Mouse (Mus musculus): Measurements from ENCODE around the gene Uggt1. TPM values are rescaled to one million over a fixed set of nuclear protein-coding genes. Genes with fewer than 3 reads are reported as not detected.

The Uggt1 gene
- polyA plus RNA-seq, 1 experiment from 2014 or later, result 56.8 TPM

DNA sequence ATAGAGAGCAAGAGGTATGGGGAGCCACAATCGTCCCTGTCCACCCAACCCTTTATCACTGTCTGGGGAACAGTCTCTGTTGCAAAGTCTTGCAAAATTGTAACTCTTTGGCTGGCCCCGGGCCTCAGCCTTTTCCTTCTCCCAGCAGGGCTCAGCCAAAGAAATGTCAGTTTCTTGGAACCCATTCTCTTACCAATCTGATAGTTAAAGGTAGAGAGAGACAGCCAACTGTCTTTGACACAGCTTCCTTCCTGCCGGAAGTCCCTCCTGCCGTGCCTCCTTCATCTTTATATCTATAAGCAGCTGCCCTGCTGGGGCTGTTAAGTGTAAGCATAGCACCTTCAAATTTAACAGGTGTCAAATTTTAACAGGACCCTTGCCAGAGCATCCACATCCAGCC lies 113.4 kb downstream of the Uggt1 start:
- H3K9ac ChIP-seq, result no peak overlapping the region
- ATAC-seq (ENCODE audit: insufficient number of reproducible peaks, low FRiP score, low TSS enrichment, low read depth), result no peak
- 0 out of 2 replicates have a peak, but pooled peaks cover 3% of the 10 kb centered on the region for H3K4me1 ChIP-seq
- H3K27me3 ChIP-seq, result no peaks in the 10 kb centered on the region
- H3K9me3 ChIP-seq (replicated peaks), result no peaks in the 10 kb centered on the region
- H3K4me2 ChIP-seq (replicated peaks), result no peak overlapping the region
- no peak overlapping the region for H3K27ac ChIP-seq (replicated peaks)
- no peak overlapping the region for H3K4me3 ChIP-seq (replicated peaks)
- 59% methylated on average over 4 of the region's 4 CpGs for WGBS
- no peaks in the 10 kb centered on the region for H3K36me3 ChIP-seq

DNA sequence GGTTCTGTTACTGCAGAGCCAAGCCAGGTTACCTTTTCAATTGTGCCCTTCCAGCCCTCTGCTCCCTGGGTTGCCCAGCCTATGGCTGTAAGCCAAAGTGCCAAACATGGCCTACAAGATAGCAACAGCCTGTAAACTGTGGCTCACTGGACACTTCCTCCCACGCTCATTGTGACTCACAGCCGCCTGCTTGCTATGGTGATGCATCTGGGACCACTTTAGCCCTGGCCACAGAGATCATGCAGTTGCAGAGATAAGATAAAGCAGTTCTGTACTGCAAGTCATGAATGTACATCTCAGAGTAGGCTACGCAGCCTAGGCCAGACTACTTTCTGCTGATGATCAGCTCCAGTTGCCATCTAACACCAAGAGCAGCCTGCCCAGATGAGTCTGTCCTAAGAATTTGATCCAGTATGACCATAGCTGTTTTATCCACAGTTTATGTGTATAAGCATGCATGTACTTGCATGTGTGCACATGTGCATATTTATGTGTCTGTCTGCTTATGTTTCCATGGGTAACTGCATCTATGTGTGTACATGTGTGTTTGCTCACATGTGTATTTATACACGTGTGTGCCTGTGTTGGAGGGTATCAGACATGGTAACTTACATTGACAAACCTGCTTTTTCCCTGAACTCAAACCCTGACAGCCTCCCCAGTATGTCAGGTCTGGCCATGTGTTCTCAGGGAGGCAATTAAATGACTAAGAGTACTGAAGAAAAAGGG lies 114.0 kb downstream of the Uggt1 start:
- Histone ChIP-seq H3K4me1 (0 out of 2 replicates have a peak, but pooled peaks cover 3% of the 10 kb centered on the region), H3K27me3 (no peaks in the 10 kb centered on the region), H3K27ac (replicated peaks) (no peak overlapping the region), H3K4me3 (replicated peaks) (no peak overlapping the region), H3K4me2 (replicated peaks) (no peak overlapping the region), H3K9ac (no peak overlapping the region), H3K36me3 (no peaks in the 10 kb centered on the region), H3K9me3 (replicated peaks) (no peaks in the 10 kb centered on the region)
- WGBS, result 79% methylated on average over 4 of the region's 4 CpGs
- ATAC-seq (ENCODE audit: insufficient number of reproducible peaks, low FRiP score, low TSS enrichment, low read depth), result no peak

DNA sequence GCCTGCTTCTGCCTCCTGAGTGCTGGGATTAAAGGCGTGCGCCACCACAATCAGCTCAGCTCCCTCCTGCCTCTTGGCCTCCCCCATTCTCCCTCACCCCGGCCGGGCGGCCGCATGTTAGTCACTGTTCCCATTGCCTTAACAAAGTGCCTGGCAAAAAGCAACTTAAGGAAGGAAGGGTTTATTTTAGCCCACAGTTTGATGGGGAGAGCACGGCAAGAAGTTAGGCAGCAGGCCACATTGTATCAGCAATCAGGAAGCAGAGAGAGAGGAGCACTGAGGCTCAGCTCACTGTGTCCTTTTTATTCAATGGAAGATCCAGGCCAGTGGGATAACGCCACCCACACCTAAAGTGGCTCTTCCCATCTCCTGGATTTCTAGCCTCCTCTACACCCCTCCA lies 114.6 kb downstream of the Uggt1 start:
- Histone ChIP-seq H3K9ac (no peak overlapping the region), H3K9me3 (replicated peaks) (no peaks in the 10 kb centered on the region), H3K27ac (replicated peaks) (no peak overlapping the region), H3K4me1 (0 out of 2 replicates have a peak, but pooled peaks cover 3% of the 10 kb centered on the region), H3K4me3 (replicated peaks) (no peak overlapping the region), H3K27me3 (no peaks in the 10 kb centered on the region), H3K4me2 (replicated peaks) (no peak overlapping the region), H3K36me3 (no peaks in the 10 kb centered on the region)
- 93% methylated on average over 8 of the region's 8 CpGs for WGBS
- ATAC-seq (ENCODE audit: insufficient number of reproducible peaks, low FRiP score, low TSS enrichment, low read depth), result no peak

DNA sequence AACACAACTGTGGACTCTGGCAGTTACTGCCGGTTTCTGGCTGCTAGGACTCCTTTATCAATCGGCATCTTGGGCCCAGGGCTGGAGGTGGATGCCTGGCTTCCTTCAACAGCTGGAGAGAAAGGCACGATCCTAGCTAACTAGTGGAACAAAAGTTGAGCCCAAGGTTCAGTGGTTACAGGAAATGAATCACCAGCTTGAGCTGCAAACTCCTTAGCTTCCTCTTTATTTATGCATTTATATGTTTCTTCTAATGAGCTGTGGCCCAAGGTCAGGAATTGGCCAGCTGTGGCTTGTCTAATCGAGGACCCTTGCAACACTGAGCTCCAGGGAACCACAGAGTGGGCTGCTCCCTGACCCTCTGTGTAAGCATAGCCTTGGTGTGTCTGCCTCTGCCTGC lies 115.4 kb downstream of the Uggt1 start:
- Histone ChIP-seq H3K9me3 (replicated peaks) (no peaks in the 10 kb centered on the region), H3K9ac (no peak overlapping the region), H3K27ac (replicated peaks) (no peak overlapping the region), H3K4me2 (replicated peaks) (no peak overlapping the region), H3K27me3 (no peaks in the 10 kb centered on the region), H3K36me3 (no peaks in the 10 kb centered on the region), H3K4me1 (0 out of 2 replicates have a peak, but pooled peaks cover 3% of the 10 kb centered on the region), H3K4me3 (replicated peaks) (no peak overlapping the region)
- ATAC-seq (ENCODE audit: insufficient number of reproducible peaks, low FRiP score, low TSS enrichment, low read depth), result no peak
- WGBS, result 56% methylated on average over 4 of the region's 4 CpGs

DNA sequence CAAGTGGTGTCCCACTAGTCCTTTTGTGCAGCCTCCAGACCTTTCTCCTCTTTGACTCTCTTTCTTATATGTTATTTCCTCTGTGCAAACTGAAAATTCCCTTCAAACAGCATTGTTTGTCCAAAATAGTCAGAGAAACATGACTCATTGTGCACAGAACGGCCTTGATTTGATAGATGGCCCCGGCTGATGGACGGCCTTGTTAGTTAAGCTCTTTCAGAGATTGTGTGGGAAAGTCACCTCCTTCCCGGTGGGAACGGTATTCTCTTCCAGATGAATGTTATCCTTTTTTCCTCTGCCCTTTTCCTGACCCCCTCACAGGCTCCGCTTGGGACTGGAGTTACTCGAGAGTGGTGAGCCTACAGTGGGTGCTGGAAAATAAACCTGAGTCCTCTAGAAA lies 119.4 kb downstream of the Uggt1 start:
- H3K4me2 ChIP-seq (replicated peaks), result no peak overlapping the region
- H3K36me3 ChIP-seq, result no peaks in the 10 kb centered on the region
- ATAC-seq (ENCODE audit: insufficient number of reproducible peaks, low FRiP score, low TSS enrichment, low read depth), result no peak
- no peak overlapping the region for H3K27ac ChIP-seq (replicated peaks)
- H3K27me3 ChIP-seq, result no peaks in the 10 kb centered on the region
- no peaks in the 10 kb centered on the region for H3K9me3 ChIP-seq (replicated peaks)
- no peak overlapping the region for H3K4me3 ChIP-seq (replicated peaks)
- no peaks in the 10 kb centered on the region for H3K4me1 ChIP-seq
- no peak overlapping the region for H3K9ac ChIP-seq
- 66% methylated on average over 7 of the region's 7 CpGs for WGBS

DNA sequence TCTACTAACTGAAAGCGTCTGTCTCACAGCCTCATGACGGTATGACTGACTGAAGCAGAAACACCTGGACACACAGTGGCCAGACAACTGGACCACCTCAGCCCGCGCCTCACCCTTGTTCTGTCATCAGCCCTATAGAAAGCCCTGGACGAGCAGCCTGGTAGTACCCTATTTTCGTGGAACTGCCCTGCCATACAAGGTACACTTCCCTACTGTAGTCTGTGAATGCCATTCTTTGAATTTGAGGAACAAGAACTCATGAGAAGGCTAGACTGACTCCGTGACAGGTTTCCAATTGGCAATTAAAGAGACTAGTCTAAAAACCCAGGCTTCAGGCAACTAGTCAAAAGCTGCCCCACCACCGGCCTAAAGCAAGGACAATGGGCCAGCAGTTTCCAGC lies 123.3 kb downstream of the Uggt1 start:
- Histone ChIP-seq H3K27me3 (no peaks in the 10 kb centered on the region), H3K27ac (replicated peaks) (no peak overlapping the region), H3K4me2 (replicated peaks) (no peak overlapping the region), H3K9ac (no peak overlapping the region), H3K36me3 (no peaks in the 10 kb centered on the region), H3K4me3 (replicated peaks) (no peak overlapping the region), H3K4me1 (peaks cover 3% of the 10 kb centered on the region; the same call in 1 of the 2 replicates), H3K9me3 (replicated peaks) (no peaks in the 10 kb centered on the region)
- WGBS, result 81% methylated on average over 8 of the region's 8 CpGs
- ATAC-seq (ENCODE audit: insufficient number of reproducible peaks, low FRiP score, low TSS enrichment, low read depth), result no peak

DNA sequence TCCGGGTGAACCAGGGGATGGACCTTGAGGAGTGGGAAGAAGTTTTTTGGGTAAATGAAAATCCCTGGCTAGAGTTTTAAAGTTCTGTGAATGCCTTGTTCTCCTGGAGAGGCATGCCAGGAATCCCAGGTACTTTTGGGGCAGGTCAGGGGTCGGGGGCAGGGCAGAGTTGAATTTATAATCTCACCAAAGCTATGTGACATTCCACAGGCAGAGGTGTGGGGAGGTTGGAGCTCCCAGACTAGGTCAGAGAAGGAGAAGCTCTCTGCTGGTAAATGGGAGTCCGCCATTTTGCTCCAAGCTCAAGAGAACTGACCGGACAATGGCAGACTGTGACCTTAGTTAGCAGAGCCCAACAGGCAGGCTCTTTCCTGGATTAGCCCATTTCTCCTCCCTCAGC lies 125.1 kb downstream of the Uggt1 start:
- WGBS, result 77% methylated on average over 4 of the region's 4 CpGs
- H3K4me3 ChIP-seq (replicated peaks), result no peak overlapping the region
- H3K27me3 ChIP-seq, result no peaks in the 10 kb centered on the region
- H3K4me1 ChIP-seq, result peaks cover 3% of the 10 kb centered on the region; the same call in 1 of the 2 replicates
- no peak overlapping the region for H3K4me2 ChIP-seq (replicated peaks)
- no peak overlapping the region for H3K9ac ChIP-seq
- H3K36me3 ChIP-seq, result no peaks in the 10 kb centered on the region
- no peak for ATAC-seq (ENCODE audit: insufficient number of reproducible peaks, low FRiP score, low TSS enrichment, low read depth)
- no peaks in the 10 kb centered on the region for H3K9me3 ChIP-seq (replicated peaks)
- no peak overlapping the region for H3K27ac ChIP-seq (replicated peaks)

DNA sequence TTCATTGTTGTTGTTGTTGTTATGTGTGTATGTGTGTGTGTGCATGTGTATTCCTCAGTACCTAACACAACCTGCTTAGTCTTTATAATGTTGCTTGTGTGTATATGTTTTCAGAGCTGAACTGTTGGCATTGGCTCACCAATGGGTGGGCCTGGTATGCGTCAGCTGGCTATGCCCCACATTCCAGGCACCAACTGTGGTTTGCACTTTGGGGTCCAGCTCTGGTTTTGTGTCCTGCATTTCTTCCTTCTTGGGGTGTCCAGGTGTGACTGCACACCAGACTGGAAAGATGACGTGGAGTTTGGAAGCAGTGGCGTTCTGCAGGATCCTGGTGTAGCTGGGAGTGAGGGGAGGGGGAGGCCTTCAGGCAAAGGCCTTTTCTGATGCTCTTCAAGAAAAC lies 125.6 kb downstream of the Uggt1 start:
- Histone ChIP-seq H3K4me1 (peaks cover 3% of the 10 kb centered on the region; the same call in 1 of the 2 replicates), H3K9me3 (replicated peaks) (no peaks in the 10 kb centered on the region), H3K27me3 (no peaks in the 10 kb centered on the region), H3K4me3 (replicated peaks) (no peak overlapping the region), H3K4me2 (replicated peaks) (no peak overlapping the region), H3K36me3 (no peaks in the 10 kb centered on the region), H3K9ac (no peak overlapping the region), H3K27ac (replicated peaks) (no peak overlapping the region)
- 79% methylated on average over 3 of the region's 3 CpGs for WGBS
- no peak for ATAC-seq (ENCODE audit: insufficient number of reproducible peaks, low FRiP score, low TSS enrichment, low read depth)

DNA sequence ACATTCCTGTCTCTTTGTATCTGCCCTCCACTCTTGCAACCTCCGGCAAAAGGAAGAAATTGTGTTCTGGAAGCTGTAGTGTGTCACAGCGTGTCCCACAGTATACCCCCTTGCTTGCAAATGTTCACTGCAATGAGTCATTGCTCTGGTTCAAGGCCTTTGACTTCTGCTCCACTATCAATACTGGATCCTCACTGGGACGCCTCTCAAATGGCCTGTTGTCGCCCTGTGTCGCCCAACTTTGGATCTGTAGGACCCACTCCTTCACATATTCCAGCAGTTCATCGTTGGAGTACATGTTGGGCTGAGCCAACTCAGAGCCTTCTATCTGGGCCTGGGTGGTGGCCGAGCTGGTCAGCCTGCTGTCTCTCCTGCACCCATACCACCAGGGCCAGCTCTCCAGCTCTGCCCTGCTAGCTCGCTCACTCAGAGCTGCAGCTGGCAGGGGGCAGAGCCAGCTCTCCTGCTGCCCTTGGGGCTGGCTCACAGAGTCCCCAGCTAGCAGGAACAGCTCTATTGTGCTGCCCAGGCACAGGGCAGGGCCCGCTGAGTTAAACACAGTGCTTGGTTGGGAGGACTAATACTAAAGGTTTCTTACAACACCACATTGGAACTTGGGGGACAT lies 126.3 kb downstream of the Uggt1 start:
- Histone ChIP-seq H3K4me2 (replicated peaks) (no peak overlapping the region), H3K9me3 (replicated peaks) (no peaks in the 10 kb centered on the region), H3K27me3 (no peaks in the 10 kb centered on the region), H3K9ac (no peak overlapping the region), H3K27ac (replicated peaks) (no peak overlapping the region), H3K4me1 (peaks cover 3% of the 10 kb centered on the region; the same call in 1 of the 2 replicates), H3K36me3 (no peaks in the 10 kb centered on the region), H3K4me3 (replicated peaks) (no peak overlapping the region)
- WGBS, result 85% methylated on average over 9 of the region's 9 CpGs
- ATAC-seq (ENCODE audit: insufficient number of reproducible peaks, low FRiP score, low TSS enrichment, low read depth), result no peak

DNA sequence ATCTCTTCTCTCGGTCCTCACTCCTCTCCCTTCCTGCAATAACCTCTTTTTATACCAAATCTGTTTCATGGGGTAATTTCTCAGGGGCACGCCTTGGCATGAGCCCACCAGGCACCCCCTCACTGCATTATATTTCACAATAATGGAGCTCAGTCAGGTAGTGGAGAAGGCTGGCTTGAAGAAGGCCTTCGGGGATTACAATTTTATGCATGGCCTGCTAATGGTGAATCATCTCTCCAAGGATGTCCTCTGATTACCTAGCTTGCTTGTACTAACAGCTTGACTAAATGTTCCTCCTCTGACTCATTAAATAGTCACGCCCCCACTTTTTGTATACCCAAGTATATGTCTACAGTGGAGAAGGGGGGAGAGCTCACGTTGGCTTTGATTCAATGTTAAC lies 128.0 kb downstream of the Uggt1 start:
- Histone ChIP-seq H3K9ac (no peak overlapping the region), H3K4me1 (peaks cover 3% of the 10 kb centered on the region; the same call in 1 of the 2 replicates), H3K27ac (replicated peaks) (no peak overlapping the region), H3K4me2 (replicated peaks) (no peak overlapping the region), H3K9me3 (replicated peaks) (no peaks in the 10 kb centered on the region), H3K4me3 (replicated peaks) (no peak overlapping the region), H3K36me3 (no peaks in the 10 kb centered on the region), H3K27me3 (no peaks in the 10 kb centered on the region)
- ATAC-seq (ENCODE audit: insufficient number of reproducible peaks, low FRiP score, low TSS enrichment, low read depth), result 0 out of 2 replicates have a peak, but pooled peaks have one; percentile 25
- 65% methylated on average over 5 of the region's 5 CpGs for WGBS

DNA sequence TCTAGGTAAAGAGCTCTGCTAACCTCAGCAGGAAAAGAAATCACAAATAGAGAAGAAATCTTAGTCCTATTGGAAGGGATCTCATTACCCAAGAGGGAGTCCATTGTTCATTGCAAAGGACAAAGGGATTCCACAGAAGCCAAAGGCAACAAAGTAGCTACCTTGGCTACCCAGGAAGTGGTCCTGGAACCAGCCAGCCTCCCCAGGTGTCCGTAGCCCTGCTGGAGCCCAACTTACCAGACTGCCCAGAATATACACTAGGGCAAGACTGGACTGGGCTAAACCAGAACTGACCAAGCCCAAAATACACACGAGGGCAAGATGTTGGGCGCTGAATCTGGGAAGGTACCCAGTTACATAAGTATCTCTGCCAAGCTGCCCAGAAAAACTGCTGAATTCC lies 129.7 kb downstream of the Uggt1 start:
- Histone ChIP-seq H3K4me3 (replicated peaks) (no peak overlapping the region), H3K27ac (replicated peaks) (no peak overlapping the region), H3K9ac (no peak overlapping the region), H3K27me3 (no peaks in the 10 kb centered on the region), H3K36me3 (no peaks in the 10 kb centered on the region), H3K9me3 (replicated peaks) (no peaks in the 10 kb centered on the region), H3K4me1 (peaks cover 3% of the 10 kb centered on the region; the same call in 1 of the 2 replicates), H3K4me2 (replicated peaks) (no peak overlapping the region)
- no peak for ATAC-seq (ENCODE audit: insufficient number of reproducible peaks, low FRiP score, low TSS enrichment, low read depth)
- 96% methylated on average over 3 of the region's 3 CpGs for WGBS
